Mouse (Mus musculus) CD4-positive naive resting alpha-beta T cell, adult 76 days (primary cell): Measurements from ENCODE around the gene Aldh18a1. TPM values are rescaled to one million over a fixed set of nuclear protein-coding genes. Genes with fewer than 3 reads are reported as not detected.

ENCODE experiments used
- total RNA-seq: library from RNA; stranded (reverse); gene quantifications from one replicate; pipeline ENCODE4 v1.2.4, GENCODE M21; 2023

The Aldh18a1 gene
- total RNA-seq = 33.0 TPM

DNA sequence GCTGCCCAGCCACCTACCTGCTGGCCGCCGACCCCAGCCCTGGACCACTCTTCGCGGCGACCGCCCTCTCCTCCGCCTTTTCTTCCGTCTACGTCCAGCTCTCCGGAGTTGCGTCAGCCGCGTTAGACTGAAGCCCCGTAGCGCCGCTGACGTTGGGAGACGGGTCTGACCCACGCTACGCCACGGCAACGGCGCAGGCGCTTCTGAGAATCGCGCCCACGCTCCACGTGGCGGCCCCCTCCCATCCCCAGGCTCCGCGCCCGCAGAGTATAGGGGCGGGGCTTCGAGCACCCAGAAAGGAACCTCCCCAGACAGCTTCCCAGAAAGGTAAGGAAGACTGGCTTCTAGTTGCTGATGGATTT lies at the start of gene Aldh18a1:
Gene Aldh18a1 (minus strand): TSS at position 171 of the 362 bp plus-strand sequence.

DNA sequence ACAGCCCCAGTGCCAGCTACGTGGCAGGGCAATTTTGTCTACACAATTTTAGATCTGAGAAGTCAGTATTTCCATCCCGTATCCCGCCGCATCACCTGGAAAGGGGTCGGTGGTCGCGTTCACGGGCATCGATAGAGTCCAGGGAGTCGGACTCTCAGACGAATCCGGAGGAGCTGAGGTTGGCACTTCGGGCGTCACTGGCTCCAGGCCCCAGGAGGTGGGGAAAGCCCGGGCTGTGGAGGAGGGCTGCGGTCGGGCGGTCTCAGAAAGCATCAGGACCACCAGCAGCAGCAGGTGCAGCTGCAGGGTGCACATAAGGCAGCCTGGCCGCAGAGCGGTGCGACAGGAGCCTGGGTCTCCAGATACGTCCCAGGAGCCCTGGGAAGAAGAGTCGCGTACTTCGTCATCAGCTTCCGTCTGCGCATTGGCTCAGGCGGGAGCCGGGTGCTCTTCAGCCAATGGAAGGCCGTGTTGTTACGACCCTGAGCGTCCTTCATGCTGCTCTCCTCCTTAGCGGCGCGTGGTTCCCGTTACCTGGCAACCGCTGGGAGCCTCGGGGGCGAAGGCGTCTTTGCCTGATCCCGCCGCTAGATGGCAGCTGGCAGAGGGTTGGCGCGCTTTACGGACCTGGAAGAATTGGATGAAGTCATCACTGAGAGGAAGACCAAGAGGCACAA lies 23.7 kb upstream of the Aldh18a1 start, which contains the start of the genes Tctn3 and Entpd1:
Gene Tctn3 (minus strand): TSS at position 404 of the 677 bp plus-strand sequence.
Gene Entpd1 (plus strand): TSS at position 537 of the 677 bp plus-strand sequence.

DNA sequence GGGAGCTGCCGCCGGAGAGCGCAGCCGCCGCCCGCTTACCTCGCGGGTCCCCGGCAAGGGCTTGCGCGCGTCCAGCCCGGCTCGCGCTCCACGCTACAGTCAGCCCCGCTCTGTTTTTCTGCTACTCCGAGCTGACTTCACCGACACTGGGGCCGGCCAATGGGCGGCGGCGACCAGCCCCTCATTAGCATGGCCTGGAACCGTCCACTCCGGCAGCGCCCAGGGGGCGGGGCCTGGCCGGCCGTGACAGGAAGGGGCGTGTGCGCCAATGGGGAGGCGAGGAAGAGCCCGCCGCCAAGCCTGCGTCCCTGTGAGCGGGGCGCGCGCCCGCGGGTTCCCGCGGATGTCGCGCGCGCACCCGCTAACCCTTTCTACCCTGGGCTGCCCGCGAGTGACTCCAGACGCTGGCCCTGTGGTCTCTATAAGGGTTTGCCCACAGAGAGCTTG lies 74.6 kb downstream of the Aldh18a1 start, which contains the start of gene Sorbs1:
Gene Sorbs1 (minus strand): TSS at position 148 of the 447 bp plus-strand sequence.

Other genes starting within 250 kb of the Aldh18a1 start
- 20.8 TPM for gene Sorbs1, start 74.7 kb downstream of the Aldh18a1 start, total RNA-seq
- 7.0 TPM for gene Tctn3, start 23.8 kb upstream of the Aldh18a1 start, total RNA-seq
- gene Entpd1, start 23.9 kb upstream of the Aldh18a1 start, total RNA-seq = 6.7 TPM
- gene Cc2d2b, start 160.3 kb upstream of the Aldh18a1 start, total RNA-seq = not detected
- gene Ccnj, start 242.8 kb upstream of the Aldh18a1 start, total RNA-seq = 6.2 TPM